Mouse (Mus musculus) embryonic fibroblast, embryonic 13.5 days (primary cell): ENCODE data around the gene Nav2.

ENCODE experiments used
- CTCF ChIP-seq: IDR thresholded peaks from 2 replicates; pipeline ENCODE4 v1.5.1; 2011; ENCODE audit warnings: mild to moderate bottlenecking, control low read depth, low read length, moderate library complexity, borderline replicate concordance; ENCODE audit not compliant: insufficient read depth
- POLR2A ChIP-seq: IDR thresholded peaks from 2 replicates; pipeline ENCODE4 v1.6.1; 2011; ENCODE audit warnings: low read depth, mild to moderate bottlenecking, control low read depth, low read length, moderate library complexity

DNA sequence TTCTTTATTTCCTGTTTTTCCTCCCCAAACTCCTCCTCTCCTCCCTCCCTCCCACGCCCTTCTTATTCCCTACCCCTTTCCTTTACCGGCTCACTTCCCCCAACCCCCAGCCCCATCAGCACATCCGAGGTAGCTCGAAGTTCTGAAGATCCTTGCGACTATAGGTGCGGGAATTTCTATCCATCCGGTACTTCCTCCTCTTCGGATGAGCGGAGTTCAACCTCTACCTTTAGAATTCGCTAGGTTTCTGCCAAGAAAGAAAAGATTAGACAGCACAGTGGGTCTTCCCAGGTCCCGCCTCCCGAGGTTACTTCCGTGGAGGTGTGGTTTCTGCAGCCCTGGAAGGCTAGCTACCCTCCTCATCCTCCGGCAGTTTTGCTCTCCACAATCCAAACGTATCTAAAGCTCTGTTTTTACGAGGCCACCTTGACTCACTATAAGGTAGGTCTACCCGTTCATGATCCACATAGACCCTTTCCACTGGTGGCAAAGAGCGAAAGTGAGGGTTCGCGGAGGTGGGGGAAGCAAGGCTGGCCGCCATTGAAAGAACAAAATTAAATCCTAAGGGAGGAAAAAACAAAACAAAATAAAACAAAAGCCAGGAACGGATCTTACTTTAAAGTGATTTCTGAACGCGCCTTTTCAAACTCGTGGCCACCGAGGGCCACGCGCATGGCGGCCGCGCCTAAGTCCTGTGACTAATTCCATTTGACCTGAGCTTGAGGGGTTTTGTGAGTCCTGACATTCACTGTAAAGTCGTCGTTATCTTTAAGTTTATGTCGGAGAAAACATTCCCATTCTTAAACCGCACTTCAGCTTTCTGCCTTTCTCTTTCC, 730.6 kb downstream of the Nav2 start:
- no peak for TF ChIP-seq CTCF
- TF ChIP-seq POLR2A = no peak
